Mouse (Mus musculus): ENCODE data around the gene Ppara.

DNA sequence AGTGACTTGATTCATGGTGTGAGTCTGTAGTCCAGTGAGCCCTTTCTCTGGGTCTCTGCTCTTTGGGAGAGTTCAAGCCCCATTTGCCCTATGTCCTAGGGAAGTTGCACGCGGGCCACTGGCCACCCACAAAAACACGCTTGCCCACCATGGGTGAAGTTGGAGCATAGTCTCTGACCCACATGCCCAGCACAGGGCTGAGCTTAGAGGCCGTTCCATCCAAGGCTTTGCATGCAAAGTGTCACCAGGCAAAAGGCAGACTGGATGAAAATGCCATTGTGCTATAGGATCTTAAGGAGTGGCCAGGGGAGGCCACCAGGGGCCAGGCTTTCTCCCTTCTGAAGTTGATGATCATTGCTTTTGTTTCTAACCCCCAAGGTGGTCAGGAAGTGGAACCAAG, 30.9 kb upstream of the Ppara start:
- TF ChIP-seq POLR2A (IDR thresholded peaks at IDR 0.05; ENCODE audit: low read depth, low read length) (no peak), CTCF (IDR thresholded peaks at IDR 0.05; ENCODE audit: borderline replicate concordance, insufficient read depth, low read length) (no peak)
